Mouse (Mus musculus) bone marrow macrophage, adult 2 months (primary cell): ENCODE results near the gene Tex19.1.
"Not testable (repeated sequence)": the region's sequence is repeated elsewhere in the genome, so short reads cannot be mapped to it uniquely, and the experiment has no call there.

ENCODE experiments used
- CTCF ChIP-seq: IDR thresholded peaks from 2 replicates; pipeline ENCODE4 v1.5.1; 2012; ENCODE audit warnings: low read depth, mild to moderate bottlenecking, low read length, moderate library complexity
- POLR2A ChIP-seq: IDR thresholded peaks from 2 replicates; pipeline ENCODE4 v1.6.1; 2012; ENCODE audit warnings: mild to moderate bottlenecking, low read depth, low read length, borderline replicate concordance

DNA sequence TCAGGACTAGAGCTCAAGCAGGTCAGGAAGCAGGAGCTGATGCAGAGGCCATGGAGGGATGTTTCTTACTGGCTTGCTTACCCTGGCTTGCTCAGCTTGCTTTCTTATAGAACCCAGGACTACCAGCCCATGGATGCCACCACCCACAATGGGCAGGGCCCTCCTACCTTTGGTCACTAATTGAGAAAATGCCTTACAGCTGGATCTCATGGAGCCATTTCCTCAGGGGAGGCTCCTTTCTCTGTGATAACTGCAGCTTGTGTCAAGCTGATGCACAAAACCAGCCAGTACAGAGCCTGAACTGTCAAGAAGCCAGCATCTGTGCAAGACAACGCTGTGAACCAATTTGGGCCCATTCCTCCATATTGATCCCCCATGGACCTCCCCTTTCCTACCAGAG is 38.7 kb upstream of the Tex19.1 start:
- not testable (repeated sequence) for TF ChIP-seq POLR2A, CTCF
